Mouse (Mus musculus): Measurements from ENCODE around the gene Sox1. TPM values are rescaled to one million over a fixed set of nuclear protein-coding genes. Genes with fewer than 3 reads are reported as not detected.

The Sox1 gene
- polyA plus RNA-seq, 1 experiment from 2014 or later, result not detected

- H3K9ac ChIP-seq, result no peak overlapping the region
Observed at GRCm38 (mm10) chr8:12427886-12428799, 33.0 kb downstream of the Sox1 start.

GRCm38 (mm10) chr8:12428931-12429330, 33.8 kb downstream of the Sox1 start:
- Histone ChIP-seq H3K27ac (replicated peaks) (no peak overlapping the region), H3K9ac (no peak overlapping the region), H3K4me3 (replicated peaks) (no peak overlapping the region), H3K4me2 (no peak overlapping the region), H3K9me3 (replicated peaks) (no peaks in the 10 kb centered on the region), H3K4me1 (replicated peaks) (no peaks in the 10 kb centered on the region), H3K36me3 (replicated peaks) (no peaks in the 10 kb centered on the region), H3K27me3 (peaks cover 89% of the 10 kb centered on the region)
- WGBS (ENCODE audit: insufficient replicate concordance), result 27% methylated on average over 5 of the region's 5 CpGs
- no peak for ATAC-seq (ENCODE audit: insufficient read depth)

More at GRCm38 (mm10) chr8:12427886-12428799, 33.0 kb downstream of the Sox1 start:
- no peaks in the 10 kb centered on the region for H3K4me1 ChIP-seq (replicated peaks)
- WGBS (ENCODE audit: insufficient replicate concordance), result 14% methylated on average over 26 of the region's 26 CpGs
- H3K9me3 ChIP-seq (replicated peaks), result no peaks in the 10 kb centered on the region
- H3K4me2 ChIP-seq, result no peak overlapping the region
- H3K27me3 ChIP-seq, result peaks cover 85% of the 10 kb centered on the region
- ATAC-seq (ENCODE audit: insufficient read depth), result no peak
- no peak overlapping the region for H3K27ac ChIP-seq (replicated peaks)
- no peaks in the 10 kb centered on the region for H3K36me3 ChIP-seq (replicated peaks)
- no peak overlapping the region for H3K4me3 ChIP-seq (replicated peaks)

- H3K4me3 ChIP-seq (replicated peaks), result no peak overlapping the region
- WGBS (ENCODE audit: insufficient replicate concordance), result 12% methylated on average over 9 of the region's 9 CpGs
- peaks cover 88% of the 10 kb centered on the region for H3K27me3 ChIP-seq
- H3K4me2 ChIP-seq, result no peak overlapping the region
- no peaks in the 10 kb centered on the region for H3K36me3 ChIP-seq (replicated peaks)
- no peaks in the 10 kb centered on the region for H3K9me3 ChIP-seq (replicated peaks)
- no peak for ATAC-seq (ENCODE audit: insufficient read depth)
- H3K4me1 ChIP-seq (replicated peaks), result no peaks in the 10 kb centered on the region
- no peak overlapping the region for H3K9ac ChIP-seq
- no peak overlapping the region for H3K27ac ChIP-seq (replicated peaks)
Observed at GRCm38 (mm10) chr8:12429601-12430172, 34.6 kb downstream of the Sox1 start.

GRCm38 (mm10) chr8:12430173-12430899, 35.2 kb downstream of the Sox1 start:
- Histone ChIP-seq H3K36me3 (replicated peaks) (no peaks in the 10 kb centered on the region), H3K4me2 (no peak overlapping the region), H3K27ac (replicated peaks) (no peak overlapping the region), H3K4me1 (replicated peaks) (no peaks in the 10 kb centered on the region), H3K9ac (no peak overlapping the region), H3K9me3 (replicated peaks) (no peaks in the 10 kb centered on the region), H3K4me3 (replicated peaks) (no peak overlapping the region), H3K27me3 (peaks cover 83% of the 10 kb centered on the region)
- no peak for ATAC-seq (ENCODE audit: insufficient read depth)
- WGBS (ENCODE audit: insufficient replicate concordance), result 3% methylated on average over 46 of the region's 46 CpGs

- no peak overlapping the region for H3K27ac ChIP-seq (replicated peaks)
- 2% methylated on average over 48 of the region's 51 CpGs for WGBS (ENCODE audit: insufficient replicate concordance)
- no peaks in the 10 kb centered on the region for H3K4me1 ChIP-seq (replicated peaks)
- H3K36me3 ChIP-seq (replicated peaks), result no peaks in the 10 kb centered on the region
- no peak overlapping the region for H3K9ac ChIP-seq
- ATAC-seq (ENCODE audit: insufficient read depth), result no peak
- no peak overlapping the region for H3K4me2 ChIP-seq
- H3K4me3 ChIP-seq (replicated peaks), result no peak overlapping the region
- no peaks in the 10 kb centered on the region for H3K9me3 ChIP-seq (replicated peaks)
- H3K27me3 ChIP-seq, result peaks cover 84% of the 10 kb centered on the region
Observed at GRCm38 (mm10) chr8:12430900-12431737, 36.0 kb downstream of the Sox1 start.

- H3K9me3 ChIP-seq (replicated peaks), result no peaks in the 10 kb centered on the region
- H3K9ac ChIP-seq, result no peak overlapping the region
- no peaks in the 10 kb centered on the region for H3K36me3 ChIP-seq (replicated peaks)
- no peak overlapping the region for H3K27ac ChIP-seq (replicated peaks)
- no peak overlapping the region for H3K4me3 ChIP-seq (replicated peaks)
- ATAC-seq (ENCODE audit: insufficient read depth), result no peak
- 36% methylated on average over 6 of the region's 6 CpGs for WGBS (ENCODE audit: insufficient replicate concordance)
- no peaks in the 10 kb centered on the region for H3K4me1 ChIP-seq (replicated peaks)
- no peak overlapping the region for H3K4me2 ChIP-seq
- H3K27me3 ChIP-seq, result peaks cover 79% of the 10 kb centered on the region
Observed at GRCm38 (mm10) chr8:12431738-12432055, 36.6 kb downstream of the Sox1 start.

GRCm38 (mm10) chr8:12432546-12432945, 37.5 kb downstream of the Sox1 start:
- WGBS (ENCODE audit: insufficient replicate concordance), result 63% methylated on average over 7 of the region's 7 CpGs
- no peaks in the 10 kb centered on the region for H3K4me1 ChIP-seq (replicated peaks)
- H3K9me3 ChIP-seq (replicated peaks), result no peaks in the 10 kb centered on the region
- H3K4me3 ChIP-seq (replicated peaks), result no peak overlapping the region
- H3K36me3 ChIP-seq (replicated peaks), result no peaks in the 10 kb centered on the region
- no peak overlapping the region for H3K9ac ChIP-seq
- H3K27me3 ChIP-seq, result peaks cover 78% of the 10 kb centered on the region
- no peak overlapping the region for H3K4me2 ChIP-seq
- H3K27ac ChIP-seq (replicated peaks), result no peak overlapping the region
- no peak for ATAC-seq (ENCODE audit: insufficient read depth)

- ATAC-seq (ENCODE audit: insufficient read depth), result no peak
Observed at GRCm38 (mm10) chr8:12434771-12435170, 39.7 kb downstream of the Sox1 start.

GRCm38 (mm10) chr8:12438021-12438420, 42.9 kb downstream of the Sox1 start:
- Histone ChIP-seq H3K9me3 (replicated peaks) (no peaks in the 10 kb centered on the region), H3K9ac (no peak overlapping the region), H3K36me3 (replicated peaks) (no peaks in the 10 kb centered on the region), H3K4me3 (replicated peaks) (no peak overlapping the region), H3K27ac (replicated peaks) (no peak overlapping the region), H3K4me1 (replicated peaks) (no peaks in the 10 kb centered on the region), H3K27me3 (peaks cover 24% of the 10 kb centered on the region), H3K4me2 (no peak overlapping the region)
- 51% methylated on average over 6 of the region's 6 CpGs for WGBS (ENCODE audit: insufficient replicate concordance)
- no peak for ATAC-seq (ENCODE audit: insufficient read depth)

More at GRCm38 (mm10) chr8:12434771-12435170, 39.7 kb downstream of the Sox1 start:
- Histone ChIP-seq H3K27me3 (peaks cover 56% of the 10 kb centered on the region), H3K9me3 (replicated peaks) (no peaks in the 10 kb centered on the region), H3K36me3 (replicated peaks) (no peaks in the 10 kb centered on the region), H3K4me1 (replicated peaks) (no peaks in the 10 kb centered on the region), H3K4me3 (replicated peaks) (no peak overlapping the region), H3K9ac (no peak overlapping the region), H3K27ac (replicated peaks) (no peak overlapping the region), H3K4me2 (no peak overlapping the region)
- WGBS (ENCODE audit: insufficient replicate concordance), result 39% methylated on average over 3 of the region's 3 CpGs

GRCm38 (mm10) chr8:12439044-12439443, 43.9 kb downstream of the Sox1 start:
- no peak overlapping the region for H3K9ac ChIP-seq
- WGBS (ENCODE audit: insufficient replicate concordance), result 21% methylated on average over 4 of the region's 4 CpGs
- H3K4me2 ChIP-seq, result no peak overlapping the region
- H3K9me3 ChIP-seq (replicated peaks), result no peaks in the 10 kb centered on the region
- peaks cover 16% of the 10 kb centered on the region for H3K27me3 ChIP-seq
- H3K36me3 ChIP-seq (replicated peaks), result no peaks in the 10 kb centered on the region
- no peak overlapping the region for H3K4me3 ChIP-seq (replicated peaks)
- H3K4me1 ChIP-seq (replicated peaks), result no peaks in the 10 kb centered on the region
- no peak overlapping the region for H3K27ac ChIP-seq (replicated peaks)
- ATAC-seq (ENCODE audit: insufficient read depth), result no peak
